ENCODE assay signal across 11 mouse cellular contexts in genomic region chr8:86728224-86728950, GRCm38 (mm10). TPM values are rescaled to one million over a fixed set of nuclear protein-coding genes. Genes with fewer than 3 reads are reported as not detected.
DNase-seq lines count a peak whose midpoint lies in the region; ATAC-seq and TF ChIP-seq lines count a peak whose summit lies in the region.
"Had no signal": no experiment of that assay in that cellular context is flagged by ENCODE, and none has a peak within 500 bp of the region (broad histone marks: within the 10 kb centered on the region; RNA-seq: fewer than 3 reads in every experiment).

No protein-coding gene starts in this region.

- H3K27me3 ChIP-seq in hindbrain, embryonic 11.5 days (ENCODE audit: control insufficient read depth, insufficient read depth, low read length), result no peaks in the 10 kb centered on the region
- no peaks in the 10 kb centered on the region for H3K27me3 ChIP-seq in hindbrain, embryonic 16.5 days (replicated peaks; ENCODE audit: control insufficient read depth, insufficient read depth, low read length)
- H3K27me3 ChIP-seq in intestine, embryonic 15.5 days (replicated peaks), result no peaks in the 10 kb centered on the region
- no peaks in the 10 kb centered on the region for H3K27me3 ChIP-seq in limb, embryonic 15.5 days
- H3K27me3 ChIP-seq: midbrain, embryonic 13.5 days had no signal

- no peaks in the 10 kb centered on the region for H3K9me3 ChIP-seq in hindbrain, embryonic 11.5 days (ENCODE audit: control insufficient read depth, low read length)
- H3K9me3 ChIP-seq in hindbrain, embryonic 16.5 days (ENCODE audit: control insufficient read depth, low read length), result no peaks in the 10 kb centered on the region
- no peaks in the 10 kb centered on the region for H3K9me3 ChIP-seq in ES-E14 (ENCODE audit: control insufficient read depth, insufficient read depth, low read depth, low read length)
- no peaks in the 10 kb centered on the region for H3K9me3 ChIP-seq in intestine, embryonic 15.5 days
- no peaks in the 10 kb centered on the region for H3K9me3 ChIP-seq in limb, embryonic 15.5 days
- H3K9me3 ChIP-seq: midbrain, embryonic 13.5 days had no signal

- WGBS in hindbrain, embryonic 11.5 days, result 68% methylated on average over 19 of the region's 19 CpGs
- WGBS in hindbrain, embryonic 16.5 days, result 71% methylated on average over 19 of the region's 19 CpGs
- WGBS in intestine, embryonic 15.5 days, result 62% methylated on average over 19 of the region's 19 CpGs
- whole genome bisulfite sequencing in limb, embryonic 15.5 days, result 55% methylated on average over 19 of the region's 19 CpGs

- in situ Hi-C loops in ES-E14 (cut with MboI; ENCODE audit: low sequenced_read_pairs in 2 of 2, unreplicated experiment in 2 of 2), result no loop called here

- no peaks in the 10 kb centered on the region for H3K36me3 ChIP-seq in hindbrain, embryonic 11.5 days (ENCODE audit: control insufficient read depth, insufficient read depth, low read length)
- peaks cover 3% of the 10 kb centered on the region; the same call in 1 of the 2 replicates for H3K36me3 ChIP-seq in hindbrain, embryonic 16.5 days (ENCODE audit: control insufficient read depth, insufficient read depth, low read length)
- H3K36me3 ChIP-seq in ES-E14 (ENCODE audit: control insufficient read depth, insufficient read depth, low read length, poor library complexity, severe bottlenecking), result peaks cover 2% of the 10 kb centered on the region; the same call in 1 of the 2 replicates
- 0 out of 2 replicates have a peak, but pooled peaks cover 2% of the 10 kb centered on the region for H3K36me3 ChIP-seq in intestine, embryonic 15.5 days
- peaks cover under 1% of the 10 kb centered on the region; the same call in 1 of the 2 replicates for H3K36me3 ChIP-seq in limb, embryonic 15.5 days

- H3K9ac ChIP-seq in hindbrain, embryonic 11.5 days (ENCODE audit: low read depth, low read length), result no peak overlapping the region
- H3K9ac ChIP-seq in hindbrain, embryonic 16.5 days (ENCODE audit: low read depth, low read length), result no peak overlapping the region
- peak overlapping the region; percentile 5; the same call in 1 of the 2 replicates for H3K9ac ChIP-seq in ES-E14 (ENCODE audit: insufficient read depth, low read depth, low read length, poor library complexity, severe bottlenecking)
- H3K9ac ChIP-seq in intestine, embryonic 15.5 days, result no peak overlapping the region
- no peak overlapping the region for H3K9ac ChIP-seq in limb, embryonic 15.5 days
- H3K9ac ChIP-seq: midbrain, embryonic 13.5 days had no signal

- no peak overlapping the region for H3K4me3 ChIP-seq in hindbrain, embryonic 11.5 days (ENCODE audit: low read depth, low read length)
- no peak overlapping the region for H3K4me3 ChIP-seq in hindbrain, embryonic 16.5 days (ENCODE audit: low read length)
- H3K4me3 ChIP-seq in ES-E14 (ENCODE audit: insufficient read depth in 1 of 2, low read depth in 1 of 2, low read length in 2 of 2, poor library complexity in 1 of 2, severe bottlenecking in 1 of 2), result peak overlapping the region; percentile 18 to 39
- H3K4me3 ChIP-seq in intestine, embryonic 15.5 days (replicated peaks), result no peak overlapping the region
- no peak overlapping the region for H3K4me3 ChIP-seq in limb, embryonic 15.5 days
- H3K4me3 ChIP-seq: midbrain, embryonic 13.5 days had no signal

- H3K4me2 ChIP-seq in hindbrain, embryonic 11.5 days (replicated peaks; ENCODE audit: low read depth, low read length), result no peak overlapping the region
- no peak overlapping the region for H3K4me2 ChIP-seq in hindbrain, embryonic 16.5 days (ENCODE audit: low read length)
- no peak overlapping the region for H3K4me2 ChIP-seq in intestine, embryonic 15.5 days (replicated peaks)
- no peak overlapping the region for H3K4me2 ChIP-seq in limb, embryonic 15.5 days
- H3K4me2 ChIP-seq: midbrain, embryonic 13.5 days had no signal

- no peak for ATAC-seq in hindbrain, embryonic 11.5 days (ENCODE audit: low FRiP score)
- no peak for ATAC-seq in hindbrain, embryonic 16.5 days
- ATAC-seq in intestine, embryonic 15.5 days, result peak; percentile 63; the same call in 1 of the 2 replicates
- no peak for ATAC-seq in limb, embryonic 15.5 days (ENCODE audit: insufficient number of reproducible peaks, low FRiP score, low TSS enrichment, low read depth)
- ATAC-seq: midbrain, embryonic 13.5 days had no signal

- DNase-seq in hindbrain, embryonic 11.5 days (ENCODE audit: low spot score), result no peak
- no peak for DNase-seq in ES-E14 (ENCODE audit: low read depth, low spot score)
- no peak for DNase-seq in thymus, postnatal 36 days
- no peak for DNase-seq in spleen, adult 18-20 months
- no peak for DNase-seq in spleen, postnatal 14 days (ENCODE audit: low spot score in 2 of 2)
- DNase-seq: cerebellum, postnatal 36 days; thymus, adult 18-20 months had no signal

- 0 out of 2 replicates have a peak overlapping the region, but pooled peaks have one; percentile 9 for H3K27ac ChIP-seq in hindbrain, embryonic 11.5 days (ENCODE audit: low read depth, low read length)
- no peak overlapping the region for H3K27ac ChIP-seq in hindbrain, embryonic 16.5 days (ENCODE audit: low read depth, low read length)
- peak overlapping the region; percentile 5; the same call in 1 of the 2 replicates for H3K27ac ChIP-seq in ES-E14 (ENCODE audit: insufficient read depth, low read depth, low read length, poor library complexity, severe bottlenecking)
- no peak overlapping the region for H3K27ac ChIP-seq in intestine, embryonic 15.5 days
- H3K27ac ChIP-seq in limb, embryonic 15.5 days, result peak overlapping the region; percentile 24; the same call in 1 of the 2 replicates
- H3K27ac ChIP-seq: midbrain, embryonic 13.5 days had no signal

- H3K4me1 ChIP-seq in hindbrain, embryonic 11.5 days (replicated peaks; ENCODE audit: control insufficient read depth, insufficient read depth, low read length), result no peaks in the 10 kb centered on the region
- H3K4me1 ChIP-seq in hindbrain, embryonic 16.5 days (ENCODE audit: control insufficient read depth, insufficient read depth, low read depth, low read length), result peaks cover 14% of the 10 kb centered on the region
- H3K4me1 ChIP-seq in ES-E14 (ENCODE audit: control insufficient read depth in 2 of 2, insufficient read depth in 2 of 2, low read length in 2 of 2, poor library complexity in 1 of 2), result peaks cover 6 to 12% of the 10 kb centered on the region in 2 experiments; a peak in 3 of 4 replicates
- H3K4me1 ChIP-seq in intestine, embryonic 15.5 days (replicated peaks), result peaks cover 26% of the 10 kb centered on the region; the same call in 1 of the 2 replicates
- H3K4me1 ChIP-seq in limb, embryonic 15.5 days, result peaks cover 24% of the 10 kb centered on the region

TF ChIP-seq in ES-E14, 5 proteins besides CTCF, POLR2A, EP300 and RAD21:
- TF ChIP-seq ZC3H11A (IDR thresholded peaks at IDR 0.05; ENCODE audit: borderline replicate concordance, low read depth, low read length) (no peak), HCFC1 (IDR thresholded peaks at IDR 0.05; ENCODE audit: borderline replicate concordance, insufficient read depth, low read length) (no peak), MAFK (IDR thresholded peaks at IDR 0.05; ENCODE audit: insufficient read depth, low read depth, low read length) (no peak), CHD2 (IDR thresholded peaks at IDR 0.05; ENCODE audit: low read depth, low read length) (no peak), ZNF384 (IDR thresholded peaks at IDR 0.05; ENCODE audit: low read depth, low read length) (no peak)

RNA-seq across cellular contexts. Expression of gene Gm10638, which starts 17.1 kb away (rescaled TPM):
- 5.9 and 6.3 TPM in 2 replicates for polyA plus RNA-seq in hindbrain, embryonic 11.5 days (2014; fragmentation: Nextera tagmentation; extraction: Ambion mirVana)
- 3.4 and 5.6 TPM in 2 replicates for polyA plus RNA-seq in hindbrain, embryonic 16.5 days (2015; fragmentation: Nextera tagmentation; extraction: Ambion mirVana)
- 0.54 and 1.3 TPM in 2 replicates for total RNA-seq in ES-E14 (2012; rRNA removed)
- polyA plus RNA-seq in intestine, embryonic 15.5 days (2015; fragmentation: Nextera tagmentation; extraction: Ambion mirVana), result 2.9 and 3.7 TPM in 2 replicates
- polyA plus RNA-seq in limb, embryonic 15.5 days (2015; fragmentation: Nextera tagmentation; extraction: Ambion mirVana), result 4.0 and 4.4 TPM in 2 replicates

RNA-seq across cellular contexts. Expression of gene Siah1a, which starts 17.3 kb away (rescaled TPM):
- polyA plus RNA-seq in hindbrain, embryonic 11.5 days (2014; fragmentation: Nextera tagmentation; extraction: Ambion mirVana), result 78.8 and 82.9 TPM in 2 replicates
- 52.4 and 59.8 TPM in 2 replicates for polyA plus RNA-seq in hindbrain, embryonic 16.5 days (2015; fragmentation: Nextera tagmentation; extraction: Ambion mirVana)
- total RNA-seq in ES-E14 (2012; rRNA removed), result 13.5 and 15.7 TPM in 2 replicates
- polyA plus RNA-seq in intestine, embryonic 15.5 days (2015; fragmentation: Nextera tagmentation; extraction: Ambion mirVana), result 31.2 and 36.1 TPM in 2 replicates
- 38.6 and 41.6 TPM in 2 replicates for polyA plus RNA-seq in limb, embryonic 15.5 days (2015; fragmentation: Nextera tagmentation; extraction: Ambion mirVana)

Comparison
In these comparisons a context has a peak if more than half of its experiments do, and no peak if none do; other contexts are left out.
1. H3K27ac ChIP-seq: peak in hindbrain, embryonic 11.5 days (single experiment), ES-E14 (single experiment) and limb, embryonic 15.5 days (single experiment); none in hindbrain, embryonic 16.5 days (single experiment) and intestine, embryonic 15.5 days (single experiment).
2. H3K4me3 ChIP-seq: peak in ES-E14 (2 of 2); none in hindbrain, embryonic 11.5 days (single experiment), hindbrain, embryonic 16.5 days (single experiment), intestine, embryonic 15.5 days (single experiment) and limb, embryonic 15.5 days (single experiment).